Mouse (Mus musculus): ENCODE measurements around the gene Atp6v0b.

DNA sequence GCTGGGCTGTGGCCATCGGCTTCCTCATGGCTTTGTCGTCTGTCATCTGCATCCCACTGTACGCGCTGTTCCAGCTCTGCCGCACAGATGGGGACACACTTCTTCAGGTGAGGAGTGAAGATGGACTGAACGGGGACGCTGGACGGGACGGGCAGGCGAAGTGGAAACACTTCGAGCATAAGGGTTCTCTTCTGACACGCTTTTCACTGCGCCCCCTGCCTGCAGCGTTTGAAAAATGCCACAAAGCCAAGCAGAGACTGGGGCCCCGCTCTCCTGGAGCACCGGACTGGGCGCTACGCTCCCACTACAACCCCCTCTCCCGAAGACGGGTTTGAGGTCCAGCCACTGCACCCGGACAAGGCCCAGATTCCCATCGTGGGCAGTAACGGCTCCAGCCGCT is 19.3 kb downstream of the Atp6v0b start:
- TF ChIP-seq POLR2A (IDR thresholded peaks at IDR 0.05; ENCODE audit: control insufficient read depth, extremely low read depth, insufficient read depth, low read length, poor library complexity): no peak
- peak; percentile 72; the same call in 1 of the 2 replicates for TF ChIP-seq CTCF (IDR thresholded peaks at IDR 0.05; ENCODE audit: borderline replicate concordance, control insufficient read depth, extremely low read depth, insufficient read depth, low read length, poor library complexity)
